ENCODE assay signal across 8 mouse cellular contexts in genomic region chr10:70318630-70319029, GRCm38 (mm10).
DNase-seq lines count a peak whose midpoint lies in the region; TF ChIP-seq lines count a peak whose summit lies in the region.

No protein-coding gene starts in this region.

- TF ChIP-seq POLR2A in MEL (IDR thresholded peaks at IDR 0.05; ENCODE audit: control insufficient read depth in 1 of 2, insufficient read depth in 1 of 2, low read depth in 1 of 2, low read length in 2 of 2, poor library complexity in 1 of 2), result no peak

- H3K9ac ChIP-seq in MEL (ENCODE audit: control insufficient read depth, low read depth, low read length, poor library complexity, severe bottlenecking), result no peak overlapping the region

- TF ChIP-seq CTCF in MEL (IDR thresholded peaks at IDR 0.05 in 2 of 3, conservative IDR thresholded peaks at IDR 0.05 in 1 of 3; ENCODE audit: control insufficient read depth in 1 of 3, insufficient read depth in 1 of 3, low read depth in 2 of 3, low read length in 3 of 3, poor library complexity in 1 of 3, severe bottlenecking in 1 of 3), result peak; percentile 32 to 60 (median 56); a peak in 5 of 6 replicates

- TF ChIP-seq RAD21 in MEL (IDR thresholded peaks at IDR 0.05; ENCODE audit: low read depth, low read length), result peak; percentile 42

- intact Hi-C loops in heart, postnatal 25 days (cut with DNase I), result loop anchor here (1.0 to 5.0 kb wide), 5 partner anchors 189 to 899 kb away; no protein-coding TSS in a partner anchor
- intact Hi-C loops in heart, postnatal 10 days (cut with DNase I), result loop anchor here (1.0 to 5.0 kb wide), 5 partner anchors 189 to 899 kb away; no protein-coding TSS in a partner anchor

- H3K27me3 ChIP-seq in MEL (ENCODE audit: control insufficient read depth in 1 of 2, insufficient read depth in 2 of 2, low read length in 2 of 2), result no peaks in the 10 kb centered on the region

- H3K27ac ChIP-seq in MEL (ENCODE audit: control insufficient read depth, low read depth, low read length), result no peak overlapping the region

- no peaks in the 10 kb centered on the region for H3K9me3 ChIP-seq in MEL (replicated peaks; ENCODE audit: insufficient read depth, low read length)

- no peaks in the 10 kb centered on the region for H3K79me2 ChIP-seq in MEL (ENCODE audit: control insufficient read depth, insufficient read depth, low read length, poor library complexity)

- peak; percentile 41 to 81 for DNase-seq in heart, adult 18-20 months
- no peak for DNase-seq in heart, postnatal 25 days (ENCODE audit: low spot score)
- peak; percentile 34 for DNase-seq in MEL (ENCODE audit: low read depth, low spot score)
- DNase-seq in cerebellum, postnatal 25 days, result peak; percentile 42 to 64
- peak; percentile 61 to 79 for DNase-seq in heart, postnatal 10 days
- DNase-seq in layer of hippocampus, adult 18-20 months (ENCODE audit: low spot score in 2 of 2), result peak; percentile 61 to 91
- DNase-seq in lung, postnatal 36 days, result peak; percentile 80
- DNase-seq in skeletal muscle tissue, adult 2 months (ENCODE audit: low read depth, low spot score), result peak; percentile 53

- no peaks in the 10 kb centered on the region for H3K4me1 ChIP-seq in MEL (ENCODE audit: control insufficient read depth in 1 of 2, insufficient read depth in 2 of 2, low read length in 2 of 2)

- H3K4me3 ChIP-seq in MEL (ENCODE audit: control insufficient read depth in 1 of 2, insufficient read depth in 1 of 2, low read depth in 2 of 2, low read length in 2 of 2), result no peak overlapping the region

- no peak for TF ChIP-seq EP300 in MEL (IDR thresholded peaks at IDR 0.05; ENCODE audit: low read depth in 1 of 2, low read length in 2 of 2)

- no peaks in the 10 kb centered on the region for H3K36me3 ChIP-seq in MEL (ENCODE audit: control insufficient read depth in 1 of 2, insufficient read depth in 2 of 2, low read length in 2 of 2)

TF ChIP-seq in MEL, 35 proteins besides CTCF, POLR2A, EP300 and RAD21:
- TF ChIP-seq SMC3 (IDR thresholded peaks at IDR 0.05; ENCODE audit: low read depth, low read length) (peak; percentile 42), MYB (IDR thresholded peaks at IDR 0.05; ENCODE audit: low read depth, low read length) (no peak)
TF ChIP-seq in MEL: peak in this region for 1.
